ENCODE assay signal across 10 mouse cellular contexts in the genomic region with DNA sequence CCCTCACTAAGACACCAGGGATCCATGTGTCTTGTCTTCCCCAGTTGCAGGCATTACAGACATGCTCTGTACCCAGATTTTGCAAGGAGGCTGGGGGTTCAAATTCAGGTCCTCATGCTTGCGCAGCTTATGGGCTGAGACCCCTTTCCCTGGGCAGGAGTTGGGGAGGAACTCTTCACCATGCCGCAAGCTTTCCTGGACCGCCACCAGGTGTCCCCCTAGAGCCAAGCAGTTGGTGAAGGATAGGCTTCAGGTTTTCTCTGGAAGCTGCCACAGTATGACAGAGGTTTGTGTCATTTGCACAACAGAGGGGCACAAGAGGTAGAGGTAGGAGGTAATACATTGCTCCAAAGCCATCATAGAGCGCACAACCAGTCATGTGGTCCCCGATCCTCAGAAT. TPM values are rescaled to one million over a fixed set of nuclear protein-coding genes. Genes with fewer than 3 reads are reported as not detected.
DNase-seq lines count a peak whose midpoint lies in the region; ATAC-seq and TF ChIP-seq lines count a peak whose summit lies in the region.
"Had no signal": no experiment of that assay in that cellular context is flagged by ENCODE, and none has a peak within 500 bp of the region (broad histone marks: within the 10 kb centered on the region; RNA-seq: fewer than 3 reads in every experiment).

No protein-coding gene starts in this region.

- H3K9ac ChIP-seq in heart, embryonic 11.5 days (ENCODE audit: low read depth, low read length), result no peak overlapping the region
- H3K9ac ChIP-seq: heart, embryonic 15.5 days had no signal

- H3K4me1 ChIP-seq in heart, embryonic 11.5 days (ENCODE audit: control insufficient read depth, insufficient read depth, low read length), result no peaks in the 10 kb centered on the region
- H3K4me1 ChIP-seq in cortical plate, adult 2 months (ENCODE audit: control insufficient read depth, insufficient read depth, low read length), result no peaks in the 10 kb centered on the region
- H3K4me1 ChIP-seq: heart, embryonic 15.5 days had no signal

- WGBS in heart, embryonic 11.5 days (ENCODE audit: insufficient replicate concordance), result 51% methylated on average over 5 of the region's 5 CpGs

- TF ChIP-seq POLR2A in cortical plate, adult 2 months (IDR thresholded peaks at IDR 0.05; ENCODE audit: extremely low read depth, insufficient read depth, low read length), result no peak

- TF ChIP-seq CTCF in cortical plate, adult 2 months (IDR thresholded peaks at IDR 0.05; ENCODE audit: extremely low read depth, insufficient read depth, low read length), result peak; percentile 58

- no peak for ATAC-seq in heart, embryonic 11.5 days (replicated peaks; ENCODE audit: insufficient number of reproducible peaks, low FRiP score, low TSS enrichment)

- H3K36me3 ChIP-seq in heart, embryonic 11.5 days (ENCODE audit: control insufficient read depth, insufficient read depth, low read length), result no peaks in the 10 kb centered on the region
- H3K36me3 ChIP-seq: heart, embryonic 15.5 days had no signal

- intact Hi-C loops in heart, postnatal 36 days (cut with DNase I), result loop anchor here (5.0 kb wide), 1 partner anchor 242 kb away; no protein-coding TSS in a partner anchor

- no peaks in the 10 kb centered on the region for H3K27me3 ChIP-seq in heart, embryonic 11.5 days (ENCODE audit: control insufficient read depth, insufficient read depth, low read length)
- H3K27me3 ChIP-seq: heart, embryonic 15.5 days had no signal

- no peak overlapping the region for H3K4me2 ChIP-seq in heart, embryonic 11.5 days
- H3K4me2 ChIP-seq: heart, embryonic 15.5 days had no signal

- no peaks in the 10 kb centered on the region for H3K9me3 ChIP-seq in heart, embryonic 11.5 days (replicated peaks; ENCODE audit: control insufficient read depth, low read length)
- H3K9me3 ChIP-seq: heart, embryonic 15.5 days had no signal

- peak; percentile 2 to 5 for DNase-seq in heart, postnatal 36 days
- peak; percentile 5 for DNase-seq in ovary, postnatal 14 days (ENCODE audit: low spot score)
- DNase-seq in ovary, adult 18-20 months (ENCODE audit: low spot score), result no peak
- DNase-seq in lung, postnatal 25 days (ENCODE audit: low spot score), result peak; percentile 2
- DNase-seq in T-cell, adult 2 months (ENCODE audit: low spot score), result no peak
- no peak for DNase-seq in frontal cortex, postnatal 25 days (ENCODE audit: low spot score in 2 of 2)

- no peak overlapping the region for H3K27ac ChIP-seq in heart, embryonic 11.5 days (ENCODE audit: low read depth, low read length)
- no peak overlapping the region for H3K27ac ChIP-seq in cortical plate, adult 2 months (ENCODE audit: insufficient read depth, low read length)
- H3K27ac ChIP-seq: heart, embryonic 15.5 days had no signal

- H3K4me3 ChIP-seq in heart, embryonic 11.5 days (ENCODE audit: low read depth, low read length), result no peak overlapping the region
- H3K4me3 ChIP-seq in cortical plate, adult 2 months (ENCODE audit: insufficient read depth, low read length), result no peak overlapping the region
- H3K4me3 ChIP-seq: heart, embryonic 15.5 days had no signal

RNA-seq across cellular contexts. Expression of gene Piwil1, which starts 28.3 kb away (rescaled TPM):
- not detected for total RNA-seq in heart, postnatal 36 days (2021)
- not detected in 2 replicates for polyA plus RNA-seq in heart, embryonic 11.5 days (2014; fragmentation: Nextera tagmentation; extraction: Ambion mirVana)
- polyA plus RNA-seq in cortical plate, adult 2 months (2012; rRNA removed), result 0.10 and 0.11 TPM in 2 replicates
- polyA plus RNA-seq: heart, embryonic 15.5 days; stomach, embryonic 16.5 days had no signal

Comparison
In these comparisons a context has a peak if more than half of its experiments do, and no peak if none do; other contexts are left out.
1. DNase-seq: peak in heart, postnatal 36 days (2 of 2), ovary, postnatal 14 days (single experiment) and lung, postnatal 25 days (single experiment); none in ovary, adult 18-20 months (single experiment), T-cell, adult 2 months (single experiment) and frontal cortex, postnatal 25 days (0 of 2).